Mouse (Mus musculus): ENCODE measurements at regions not wholly inside any gene's neighbourhood (a gene's known extent, or its start where the extent isn't known, plus 50 kb on each side); places are given as distances from the start of the nearest gene placed in this dataset.

- Histone ChIP-seq H3K36me3 (ENCODE audit: control insufficient read depth, insufficient read depth, low read length, poor library complexity, severe bottlenecking) (no peaks in the 10 kb centered on the region), H3K9ac (ENCODE audit: low read depth, poor library complexity, severe bottlenecking) (no peak overlapping the region), H3K4me3 (ENCODE audit: low read depth, low read length) (no peak overlapping the region), H3K4me1 (ENCODE audit: control insufficient read depth, insufficient read depth, low read length) (no peaks in the 10 kb centered on the region), H3K27me3 (ENCODE audit: control insufficient read depth, insufficient read depth, low read length, poor library complexity, severe bottlenecking) (no peaks in the 10 kb centered on the region), H3K27ac (ENCODE audit: insufficient read depth, low read length) (no peak overlapping the region), H3K9me3 (replicated peaks; ENCODE audit: control insufficient read depth, insufficient read depth, low read length, poor library complexity, severe bottlenecking) (peaks cover 10% of the 10 kb centered on the region)
- TF ChIP-seq POLR2A (IDR thresholded peaks at IDR 0.05; ENCODE audit: insufficient read depth, low read length) (no peak), EP300 (IDR thresholded peaks at IDR 0.05; ENCODE audit: insufficient read depth, low read depth, low read length) (no peak), CTCF (IDR thresholded peaks at IDR 0.05; ENCODE audit: low read depth, low read length) (no peak)
Measured at GRCm38 (mm10) chr16:70175140-70175539, 138.6 kb upstream of the Gbe1 start.

- H3K9me3 ChIP-seq (replicated peaks; ENCODE audit: control insufficient read depth, insufficient read depth, low read length, poor library complexity, severe bottlenecking): peaks cover 1% of the 10 kb centered on the region; the same call in 1 of the 2 replicates
- H3K4me3 ChIP-seq (ENCODE audit: low read depth, low read length): no peak overlapping the region
- H3K27ac ChIP-seq (ENCODE audit: insufficient read depth, low read length): no peak overlapping the region
- H3K27me3 ChIP-seq (ENCODE audit: control insufficient read depth, insufficient read depth, low read length, poor library complexity, severe bottlenecking): no peaks in the 10 kb centered on the region
- no peaks in the 10 kb centered on the region for H3K4me1 ChIP-seq (ENCODE audit: control insufficient read depth, insufficient read depth, low read length)
- no peak for TF ChIP-seq EP300 (IDR thresholded peaks at IDR 0.05; ENCODE audit: insufficient read depth, low read depth, low read length)
- no peak for TF ChIP-seq POLR2A (IDR thresholded peaks at IDR 0.05; ENCODE audit: insufficient read depth, low read length)
- TF ChIP-seq CTCF (IDR thresholded peaks at IDR 0.05; ENCODE audit: low read depth, low read length): no peak
- H3K36me3 ChIP-seq (ENCODE audit: control insufficient read depth, insufficient read depth, low read length, poor library complexity, severe bottlenecking): no peaks in the 10 kb centered on the region
- H3K9ac ChIP-seq (ENCODE audit: low read depth, poor library complexity, severe bottlenecking): no peak overlapping the region
Measured at GRCm38 (mm10) chr16:70178975-70179374, 134.8 kb upstream of the Gbe1 start.

GRCm38 (mm10) chr16:70213861-70214597 lies 99.7 kb upstream of the Gbe1 start:
- Histone ChIP-seq H3K36me3 (ENCODE audit: control insufficient read depth, insufficient read depth, low read length, poor library complexity, severe bottlenecking) (no peaks in the 10 kb centered on the region), H3K9me3 (replicated peaks; ENCODE audit: control insufficient read depth, insufficient read depth, low read length, poor library complexity, severe bottlenecking) (peaks cover 3% of the 10 kb centered on the region; the same call in 1 of the 2 replicates)
- TF ChIP-seq POLR2A (IDR thresholded peaks at IDR 0.05; ENCODE audit: insufficient read depth, low read length) (no peak), CTCF (IDR thresholded peaks at IDR 0.05; ENCODE audit: low read depth, low read length) (no peak), EP300 (IDR thresholded peaks at IDR 0.05; ENCODE audit: insufficient read depth, low read depth, low read length) (no peak)

GRCm38 (mm10) chr16:70214800-70215199 lies 98.9 kb upstream of the Gbe1 start:
- Histone ChIP-seq H3K36me3 (ENCODE audit: control insufficient read depth, insufficient read depth, low read length, poor library complexity, severe bottlenecking) (no peaks in the 10 kb centered on the region), H3K4me3 (ENCODE audit: low read depth, low read length) (no peak overlapping the region), H3K9ac (ENCODE audit: low read depth, poor library complexity, severe bottlenecking) (no peak overlapping the region), H3K9me3 (replicated peaks; ENCODE audit: control insufficient read depth, insufficient read depth, low read length, poor library complexity, severe bottlenecking) (peaks cover 3% of the 10 kb centered on the region; the same call in 1 of the 2 replicates), H3K27me3 (ENCODE audit: control insufficient read depth, insufficient read depth, low read length, poor library complexity, severe bottlenecking) (no peaks in the 10 kb centered on the region), H3K4me1 (ENCODE audit: control insufficient read depth, insufficient read depth, low read length) (no peaks in the 10 kb centered on the region), H3K27ac (ENCODE audit: insufficient read depth, low read length) (no peak overlapping the region)
- TF ChIP-seq CTCF (IDR thresholded peaks at IDR 0.05; ENCODE audit: low read depth, low read length): no peak

More at GRCm38 (mm10) chr16:70213861-70214597, 99.7 kb upstream of the Gbe1 start:
- Histone ChIP-seq H3K4me3 (ENCODE audit: low read depth, low read length) (no peak overlapping the region), H3K4me1 (ENCODE audit: control insufficient read depth, insufficient read depth, low read length) (no peaks in the 10 kb centered on the region), H3K9ac (ENCODE audit: low read depth, poor library complexity, severe bottlenecking) (no peak overlapping the region), H3K27ac (ENCODE audit: insufficient read depth, low read length) (no peak overlapping the region), H3K27me3 (ENCODE audit: control insufficient read depth, insufficient read depth, low read length, poor library complexity, severe bottlenecking) (no peaks in the 10 kb centered on the region)

GRCm38 (mm10) chr16:70227601-70228226 lies 86.0 kb upstream of the Gbe1 start:
- Histone ChIP-seq H3K27ac (ENCODE audit: insufficient read depth, low read length) (no peak overlapping the region), H3K4me3 (ENCODE audit: low read depth, low read length) (no peak overlapping the region), H3K4me1 (ENCODE audit: control insufficient read depth, insufficient read depth, low read length) (no peaks in the 10 kb centered on the region), H3K9me3 (replicated peaks; ENCODE audit: control insufficient read depth, insufficient read depth, low read length, poor library complexity, severe bottlenecking) (no peaks in the 10 kb centered on the region), H3K9ac (ENCODE audit: low read depth, poor library complexity, severe bottlenecking) (no peak overlapping the region), H3K27me3 (ENCODE audit: control insufficient read depth, insufficient read depth, low read length, poor library complexity, severe bottlenecking) (no peaks in the 10 kb centered on the region), H3K36me3 (ENCODE audit: control insufficient read depth, insufficient read depth, low read length, poor library complexity, severe bottlenecking) (no peaks in the 10 kb centered on the region)
- TF ChIP-seq POLR2A (IDR thresholded peaks at IDR 0.05; ENCODE audit: insufficient read depth, low read length) (no peak), CTCF (IDR thresholded peaks at IDR 0.05; ENCODE audit: low read depth, low read length) (no peak), EP300 (IDR thresholded peaks at IDR 0.05; ENCODE audit: insufficient read depth, low read depth, low read length) (no peak)

GRCm38 (mm10) chr16:70232706-70233105 lies 81.0 kb upstream of the Gbe1 start:
- no peak overlapping the region for H3K9ac ChIP-seq (ENCODE audit: low read depth, poor library complexity, severe bottlenecking)
- no peaks in the 10 kb centered on the region for H3K4me1 ChIP-seq (ENCODE audit: control insufficient read depth, insufficient read depth, low read length)
- TF ChIP-seq EP300 (IDR thresholded peaks at IDR 0.05; ENCODE audit: insufficient read depth, low read depth, low read length) (no peak), POLR2A (IDR thresholded peaks at IDR 0.05; ENCODE audit: insufficient read depth, low read length) (no peak), CTCF (IDR thresholded peaks at IDR 0.05; ENCODE audit: low read depth, low read length) (no peak)
- no peaks in the 10 kb centered on the region for H3K36me3 ChIP-seq (ENCODE audit: control insufficient read depth, insufficient read depth, low read length, poor library complexity, severe bottlenecking)
- H3K27me3 ChIP-seq (ENCODE audit: control insufficient read depth, insufficient read depth, low read length, poor library complexity, severe bottlenecking): no peaks in the 10 kb centered on the region
- H3K4me3 ChIP-seq (ENCODE audit: low read depth, low read length): no peak overlapping the region
- no peak overlapping the region for H3K27ac ChIP-seq (ENCODE audit: insufficient read depth, low read length)
- no peaks in the 10 kb centered on the region for H3K9me3 ChIP-seq (replicated peaks; ENCODE audit: control insufficient read depth, insufficient read depth, low read length, poor library complexity, severe bottlenecking)

Data from ES-Bruce4 (cell line).